Mouse (Mus musculus) ES-CJ7 (cell line): ENCODE data around the gene Pold4.

Experiments
- DNase-seq: peaks from one replicate; pipeline ENCODE4 v3.0.0; 2011; ENCODE audit warnings: low read depth, low spot score

Gene Pold4

GRCm38 (mm10) chr19:4231253-4232185, at the start of gene Pold4:
Gene Pold4, plus strand, starts transcription at chr19:4231899.
- DNase-seq, result peak; percentile 89

GRCm38 (mm10) chr19:4183689-4184088, 48.0 kb upstream of the Pold4 start:
- DNase-seq, result no peak

- peak; percentile 67 for DNase-seq
Measured at GRCm38 (mm10) chr19:4184976-4185975, 46.4 kb upstream of the Pold4 start.

GRCm38 (mm10) chr19:4187303-4187702, 44.4 kb upstream of the Pold4 start:
- no peak for DNase-seq

- DNase-seq, result no peak
Measured at GRCm38 (mm10) chr19:4189051-4189620, 42.6 kb upstream of the Pold4 start.

GRCm38 (mm10) chr19:4190831-4191334, 40.8 kb upstream of the Pold4 start, which contains the start of gene Tbc1d10c:
Gene Tbc1d10c, minus strand, starts transcription at chr19:4191284.
- DNase-seq, result no peak

GRCm38 (mm10) chr19:4191528-4192250, 40.0 kb upstream of the Pold4 start, which contains the start of gene Ppp1ca:
Gene Ppp1ca, plus strand, starts transcription at chr19:4192065.
- peak; percentile 91 for DNase-seq

- no peak for DNase-seq
Measured at GRCm38 (mm10) chr19:4192251-4192985, 39.3 kb upstream of the Pold4 start.

GRCm38 (mm10) chr19:4193129-4193528, 38.6 kb upstream of the Pold4 start:
- no peak for DNase-seq

GRCm38 (mm10) chr19:4194021-4194724, 37.5 kb upstream of the Pold4 start:
- DNase-seq, result no peak

- DNase-seq, result no peak
Measured at GRCm38 (mm10) chr19:4194776-4195650, 36.7 kb upstream of the Pold4 start.

- no peak for DNase-seq
Measured at GRCm38 (mm10) chr19:4196048-4196447, 35.7 kb upstream of the Pold4 start.

GRCm38 (mm10) chr19:4196548-4196947, 35.2 kb upstream of the Pold4 start:
- no peak for DNase-seq

- no peak for DNase-seq
Measured at GRCm38 (mm10) chr19:4197180-4197579, 34.5 kb upstream of the Pold4 start.

GRCm38 (mm10) chr19:4201291-4201909, 30.3 kb upstream of the Pold4 start, which contains the start of gene Rad9a:
Gene Rad9a, minus strand, starts transcription at chr19:4201662.
- DNase-seq, result peak; percentile 99

GRCm38 (mm10) chr19:4202149-4202548, 29.6 kb upstream of the Pold4 start:
- no peak for DNase-seq

GRCm38 (mm10) chr19:4203148-4203547, 28.6 kb upstream of the Pold4 start:
- DNase-seq, result no peak
